19 mouse cellular contexts compared by ENCODE assay signal in the genomic region with DNA sequence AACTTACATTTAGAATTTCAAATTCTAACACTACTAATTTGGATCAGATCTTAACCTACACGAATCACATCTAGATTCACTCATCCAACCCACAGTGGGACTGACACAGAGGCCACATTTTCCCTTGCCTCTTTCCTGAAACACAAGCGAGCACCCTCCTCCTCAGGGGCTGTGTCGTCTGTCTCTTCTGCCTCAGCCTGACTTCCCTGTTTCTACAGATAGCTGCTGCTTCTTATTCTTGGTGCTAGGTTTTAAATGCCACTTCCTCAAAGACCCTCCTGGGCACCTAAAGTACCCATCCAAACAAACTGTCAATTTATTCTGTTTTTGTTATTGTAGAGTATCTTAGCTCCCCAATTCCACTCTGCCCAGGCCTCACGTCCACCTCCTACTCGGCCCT.
"Had no signal": no experiment of that assay in that cellular context is flagged by ENCODE, and none has a peak within 500 bp of the region (broad histone marks: within the 10 kb centered on the region; RNA-seq: fewer than 3 reads in every experiment).

No protein-coding gene starts in this region.

- ATAC-seq: midbrain, embryonic 15.5 days had no signal

- H3K4me3 ChIP-seq: left cerebral cortex, adult 2 months; liver, embryonic 13.5 days; midbrain, embryonic 12.5 days; midbrain, embryonic 15.5 days; neural tube, embryonic 12.5 days; neural tube, embryonic 15.5 days had no signal

- H3K27me3 ChIP-seq: liver, embryonic 13.5 days; midbrain, embryonic 12.5 days; midbrain, embryonic 15.5 days; neural tube, embryonic 12.5 days; neural tube, embryonic 15.5 days had no signal

- H3K4me1 ChIP-seq: neural tube, embryonic 15.5 days had no signal

- H3K4me2 ChIP-seq: liver, embryonic 13.5 days; midbrain, embryonic 12.5 days; midbrain, embryonic 15.5 days; neural tube, embryonic 12.5 days; neural tube, embryonic 15.5 days had no signal

- H3K9ac ChIP-seq: liver, embryonic 13.5 days; midbrain, embryonic 12.5 days; midbrain, embryonic 15.5 days; neural tube, embryonic 12.5 days; neural tube, embryonic 15.5 days had no signal

- H3K9me3 ChIP-seq: liver, embryonic 13.5 days; midbrain, embryonic 12.5 days; midbrain, embryonic 15.5 days; neural tube, embryonic 12.5 days; neural tube, embryonic 15.5 days had no signal

- DNase-seq: kidney, postnatal 25 days; layer of hippocampus, postnatal 36 days; liver, embryonic 13.5 days; lung, adult 2 months; lung, postnatal 14 days; lung, postnatal 4 days; right cerebral cortex, adult 18-20 months; right cerebral cortex, postnatal 14 days; right cerebral cortex, postnatal 4 days; thymus, adult 2 months; thymus, postnatal 14 days; thymus, postnatal 4 days had no signal

- H3K27ac ChIP-seq: kidney, postnatal 0 days; left cerebral cortex, adult 2 months; liver, embryonic 13.5 days; midbrain, embryonic 12.5 days; midbrain, embryonic 15.5 days; neural tube, embryonic 12.5 days; neural tube, embryonic 15.5 days; stomach, postnatal 0 days had no signal
